Mouse (Mus musculus) midbrain, embryonic 15.5 days (tissue): ENCODE results near the gene Slf1. TPM values are rescaled to one million over a fixed set of nuclear protein-coding genes. Genes with fewer than 3 reads are reported as not detected.

Source experiments
- ATAC-seq: fragments of 200-750 bp; cut with Nextera tagmentation; replicated peaks from 2 replicates; pipeline ENCODE4 v1.8.0; 2017; ENCODE audit warnings: moderate TSS enrichment
- H3K27ac ChIP-seq: fragments of 300-500 bp; sonication (generic); 2 replicates; pipeline ENCODE4 v1.5.1; 2015; ENCODE audit warnings: mild to moderate bottlenecking, inconsistent platforms
- H3K27me3 ChIP-seq: fragments of 300-500 bp; sonication (generic); replicated peaks from 2 replicates; pipeline ENCODE4 v1.6.1; 2015; ENCODE audit warnings: inconsistent platforms
- H3K36me3 ChIP-seq: fragments of 300-500 bp; sonication (generic); replicated peaks from 2 replicates; pipeline ENCODE4 v1.6.1; 2015; ENCODE audit warnings: inconsistent platforms
- H3K4me1 ChIP-seq: fragments of 300-500 bp; sonication (generic); 2 replicates; pipeline ENCODE4 v1.6.1; 2015; ENCODE audit warnings: inconsistent platforms
- H3K4me2 ChIP-seq: fragments of 300-500 bp; sonication (generic); 2 replicates; pipeline ENCODE4 v1.6.1; 2015; ENCODE audit warnings: inconsistent platforms, mild to moderate bottlenecking, moderate library complexity
- H3K4me3 ChIP-seq: fragments of 300-500 bp; sonication (generic); 2 replicates; pipeline ENCODE4 v1.5.1; 2015; ENCODE audit warnings: mild to moderate bottlenecking, inconsistent platforms
- H3K9ac ChIP-seq: fragments of 300-500 bp; sonication (generic); 2 replicates; pipeline ENCODE4 v1.6.1; 2015; ENCODE audit warnings: mild to moderate bottlenecking, inconsistent platforms
- H3K9me3 ChIP-seq: fragments of 300-500 bp; sonication (generic); 2 replicates; pipeline ENCODE4 v1.6.1; 2016; ENCODE audit warnings: inconsistent platforms
- WGBS: fragments of 180-500 bp; shearing (Covaris S2); methylation state at CpG from one replicate; pipeline ENCODE4 v1.1.7; 2015; ENCODE audit warnings: mixed read lengths; 5-methylcytosine and 5-hydroxymethylcytosine counted together
- polyA plus RNA-seq: library from polyadenylated mRNA; unstranded; fragments of >200 nt; fragmentation: Nextera tagmentation; extraction: Ambion mirVana; gene quantifications from 2 replicates; pipeline ENCODE4 v1.2.1, GENCODE M21; 2015

The Slf1 gene
- polyA plus RNA-seq, 1 experiment from 2014 or later: 29.3 TPM

DNA sequence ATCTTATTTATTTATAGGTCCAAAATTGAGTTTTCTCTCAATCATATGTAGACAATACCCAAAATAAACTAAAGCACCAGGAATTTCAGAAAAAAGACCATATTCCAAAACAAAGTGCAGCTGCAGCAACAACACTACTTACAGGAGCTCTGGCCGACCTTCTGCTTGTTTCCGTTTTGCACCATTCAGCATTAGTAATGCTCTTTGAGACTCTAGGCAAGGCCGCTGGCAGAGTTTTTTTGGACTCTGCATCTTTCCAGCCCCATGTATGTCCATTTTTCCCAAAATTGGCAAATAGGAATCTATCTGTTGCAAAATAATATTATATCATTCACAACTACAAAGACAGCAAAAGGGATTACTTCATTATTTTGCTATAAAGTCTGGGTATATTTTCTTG, 85.5 kb downstream of the Slf1 start:
- no peaks in the 10 kb centered on the region for H3K9me3 ChIP-seq
- H3K36me3 ChIP-seq: no peaks in the 10 kb centered on the region
- no peak overlapping the region for H3K4me2 ChIP-seq
- no peak overlapping the region for H3K9ac ChIP-seq
- 77% methylated on average over 3 of the region's 3 CpGs for WGBS
- no peak for ATAC-seq
- no peaks in the 10 kb centered on the region for H3K27me3 ChIP-seq
- no peak overlapping the region for H3K27ac ChIP-seq
- peaks cover 3% of the 10 kb centered on the region; the same call in 1 of the 2 replicates for H3K4me1 ChIP-seq
- H3K4me3 ChIP-seq: no peak overlapping the region

GRCm38 (mm10) chr13:77048461-77048860, 86.8 kb downstream of the Slf1 start:
- WGBS: 78% methylated on average over 1 of the region's 1 CpGs
- Histone ChIP-seq H3K9me3 (no peaks in the 10 kb centered on the region), H3K9ac (no peak overlapping the region), H3K4me3 (no peak overlapping the region), H3K36me3 (no peaks in the 10 kb centered on the region), H3K27ac (no peak overlapping the region), H3K27me3 (no peaks in the 10 kb centered on the region), H3K4me2 (no peak overlapping the region), H3K4me1 (peaks cover 3% of the 10 kb centered on the region; the same call in 1 of the 2 replicates)
- no peak for ATAC-seq

- Histone ChIP-seq H3K4me2 (no peak overlapping the region), H3K27ac (0 out of 2 replicates have a peak overlapping the region, but pooled peaks have one; percentile 29), H3K9me3 (no peaks in the 10 kb centered on the region), H3K9ac (no peak overlapping the region), H3K27me3 (no peaks in the 10 kb centered on the region), H3K4me3 (no peak overlapping the region), H3K36me3 (no peaks in the 10 kb centered on the region), H3K4me1 (peaks cover 3% of the 10 kb centered on the region; the same call in 1 of the 2 replicates)
- ATAC-seq: peak; percentile 68
- WGBS: 45% methylated on average over 6 of the region's 6 CpGs
These were observed 87.9 kb downstream of the Slf1 start for GRCm38 (mm10) chr13:77047179-77047931.

DNA sequence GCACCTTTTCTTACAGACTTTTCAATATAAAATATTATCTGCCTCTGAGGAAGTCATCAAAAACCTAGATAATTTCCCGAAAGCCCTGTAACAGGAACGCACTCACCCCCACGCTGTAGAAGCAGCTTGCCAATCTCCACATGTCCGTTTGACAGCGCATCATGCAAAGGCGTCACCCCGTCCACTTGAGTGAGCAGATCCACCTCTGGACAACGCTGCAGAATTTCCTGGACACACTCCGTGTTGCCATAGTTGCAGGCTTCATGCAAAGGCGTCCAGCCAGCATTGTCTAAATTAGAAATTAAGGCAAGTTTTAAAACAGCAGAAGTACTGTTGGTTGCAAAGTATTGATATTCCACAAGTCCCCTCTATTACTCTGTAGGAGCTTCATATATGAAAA, 88.9 kb downstream of the Slf1 start:
- no peak overlapping the region for H3K9ac ChIP-seq
- H3K4me1 ChIP-seq: peaks cover 3% of the 10 kb centered on the region; the same call in 1 of the 2 replicates
- H3K9me3 ChIP-seq: no peaks in the 10 kb centered on the region
- H3K27me3 ChIP-seq: no peaks in the 10 kb centered on the region
- WGBS: 52% methylated on average over 10 of the region's 10 CpGs
- no peaks in the 10 kb centered on the region for H3K36me3 ChIP-seq
- H3K4me3 ChIP-seq: peak overlapping the region; percentile 9; the same call in 1 of the 2 replicates
- no peak overlapping the region; the same call in 1 of the 2 replicates for H3K27ac ChIP-seq
- H3K4me2 ChIP-seq: peak overlapping the region; percentile 16; the same call in 1 of the 2 replicates
- peak; percentile 74 for ATAC-seq

DNA sequence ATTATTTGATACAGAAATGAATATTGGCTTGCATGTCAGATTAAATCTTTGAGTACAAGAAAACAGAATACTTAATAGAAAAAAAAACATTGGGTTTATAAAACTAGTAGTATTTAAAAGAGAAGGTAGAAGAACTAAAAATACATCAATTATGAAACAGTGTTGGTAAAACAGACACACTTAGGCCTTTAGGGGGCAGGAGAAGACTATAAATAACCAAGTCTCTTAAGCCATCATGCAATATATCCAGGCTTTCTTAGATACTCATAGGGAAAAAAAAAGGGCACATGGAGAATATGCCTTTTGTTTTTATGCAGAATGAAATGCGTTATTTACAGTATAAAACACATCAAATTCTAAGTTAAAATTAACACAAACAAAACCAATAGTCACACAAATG, 89.9 kb downstream of the Slf1 start:
- 70% methylated on average over 1 of the region's 1 CpGs for WGBS
- H3K27ac ChIP-seq: no peak overlapping the region
- no peaks in the 10 kb centered on the region for H3K36me3 ChIP-seq
- H3K9me3 ChIP-seq: no peaks in the 10 kb centered on the region
- H3K4me2 ChIP-seq: no peak overlapping the region
- no peak overlapping the region for H3K4me3 ChIP-seq
- peak; percentile 71; the same call in 1 of the 2 replicates for ATAC-seq
- no peak overlapping the region for H3K9ac ChIP-seq
- H3K27me3 ChIP-seq: no peaks in the 10 kb centered on the region
- peaks cover 3% of the 10 kb centered on the region; the same call in 1 of the 2 replicates for H3K4me1 ChIP-seq

DNA sequence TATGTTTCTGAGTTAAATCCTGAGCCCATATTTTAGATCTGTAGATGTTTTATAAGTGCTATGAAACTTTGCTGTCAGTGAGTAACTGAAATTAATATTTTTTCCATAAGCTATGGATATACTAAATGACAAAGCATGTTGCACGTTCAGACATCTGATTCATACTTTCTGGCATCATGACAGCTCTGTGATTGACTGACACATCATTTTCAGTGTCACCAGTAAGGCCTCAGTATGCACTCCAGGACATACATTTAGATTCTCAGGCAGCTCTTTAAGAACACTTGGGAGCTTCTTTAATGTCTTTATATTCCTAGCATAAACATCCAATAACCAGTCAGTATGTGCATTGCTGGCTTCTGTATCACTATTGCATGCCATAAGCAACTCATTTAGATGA, 91.9 kb downstream of the Slf1 start:
- no peak for ATAC-seq
- Histone ChIP-seq H3K4me3 (no peak overlapping the region), H3K9ac (no peak overlapping the region), H3K27me3 (no peaks in the 10 kb centered on the region), H3K9me3 (no peaks in the 10 kb centered on the region), H3K4me2 (no peak overlapping the region), H3K27ac (no peak overlapping the region), H3K4me1 (peaks cover 3% of the 10 kb centered on the region; the same call in 1 of the 2 replicates), H3K36me3 (no peaks in the 10 kb centered on the region)
- WGBS: 80% methylated on average over 1 of the region's 1 CpGs

DNA sequence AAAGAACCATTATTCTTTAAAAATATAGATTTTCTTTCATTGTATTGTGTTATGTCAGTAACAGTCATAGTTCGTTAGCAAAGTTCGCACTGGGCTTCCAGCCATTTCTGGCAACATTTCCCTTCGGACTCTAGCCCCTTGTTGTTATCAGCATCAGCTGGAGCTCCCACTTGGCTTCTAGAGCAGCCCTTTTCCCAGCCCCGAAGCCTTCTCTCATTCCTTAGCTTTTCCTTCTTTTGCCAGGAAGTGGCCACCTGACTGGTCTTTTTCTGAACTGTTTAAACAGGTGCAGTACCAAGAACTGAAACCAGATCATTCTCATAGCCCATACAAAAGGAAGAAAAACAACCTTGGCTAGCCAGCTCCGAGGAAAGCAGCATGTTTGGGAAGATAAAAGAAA, 105.7 kb downstream of the Slf1 start:
- ATAC-seq: no peak
- no peaks in the 10 kb centered on the region for H3K9me3 ChIP-seq
- no peaks in the 10 kb centered on the region for H3K36me3 ChIP-seq
- no peak overlapping the region for H3K9ac ChIP-seq
- H3K4me3 ChIP-seq: no peak overlapping the region
- no peaks in the 10 kb centered on the region for H3K27me3 ChIP-seq
- no peak overlapping the region for H3K27ac ChIP-seq
- H3K4me2 ChIP-seq: no peak overlapping the region
- H3K4me1 ChIP-seq: no peaks in the 10 kb centered on the region; the same call in 1 of the 2 replicates
- 70% methylated on average over 5 of the region's 5 CpGs for WGBS

DNA sequence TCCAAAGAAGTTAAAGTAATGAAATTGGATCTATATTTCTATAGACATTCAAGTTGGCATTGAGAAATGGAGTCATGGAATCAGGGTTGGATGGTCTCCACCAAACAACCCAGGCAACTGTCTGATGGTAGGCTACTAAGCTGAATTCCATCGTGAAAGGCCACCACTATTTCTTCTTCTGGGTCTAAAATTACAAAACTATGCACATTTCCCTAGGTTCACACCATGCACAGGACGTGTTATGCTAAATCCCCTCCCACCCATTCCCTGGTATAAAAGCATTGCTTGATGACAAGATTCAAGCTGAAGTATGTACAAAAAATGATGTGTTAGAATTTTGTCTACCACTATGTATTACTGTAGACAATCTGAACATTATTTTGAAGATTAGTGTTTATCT, 116.4 kb downstream of the Slf1 start:
- no peak overlapping the region for H3K27ac ChIP-seq
- no peaks in the 10 kb centered on the region for H3K36me3 ChIP-seq
- H3K4me3 ChIP-seq: no peak overlapping the region
- H3K9ac ChIP-seq: no peak overlapping the region
- H3K4me1 ChIP-seq: no peaks in the 10 kb centered on the region
- no peaks in the 10 kb centered on the region for H3K9me3 ChIP-seq
- WGBS: 92% methylated on average over 2 of the region's 2 CpGs
- H3K4me2 ChIP-seq: no peak overlapping the region
- H3K27me3 ChIP-seq: no peaks in the 10 kb centered on the region
- ATAC-seq: no peak

DNA sequence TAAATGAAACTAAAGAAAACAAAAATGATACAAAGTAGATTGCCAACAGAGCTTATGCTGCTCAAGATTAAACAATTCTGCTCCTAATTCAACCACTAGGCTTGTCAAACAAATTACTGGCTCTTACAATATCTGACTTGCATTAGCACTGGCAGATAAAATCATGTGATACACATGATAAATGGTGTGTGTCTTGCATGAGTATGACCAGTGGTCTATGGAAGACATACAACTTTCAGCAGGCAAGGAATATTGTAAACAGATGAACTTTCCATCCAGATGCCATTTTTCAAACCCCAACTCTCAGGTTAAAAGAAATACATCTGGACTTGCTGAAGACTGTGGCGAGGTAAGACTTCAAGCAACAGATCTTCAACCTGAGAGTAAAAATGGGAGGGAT, 131.6 kb downstream of the Slf1 start:
- ATAC-seq: no peak
- Histone ChIP-seq H3K4me2 (no peak overlapping the region), H3K27ac (no peak overlapping the region), H3K4me3 (no peak overlapping the region), H3K9me3 (no peaks in the 10 kb centered on the region), H3K36me3 (no peaks in the 10 kb centered on the region), H3K4me1 (no peaks in the 10 kb centered on the region), H3K9ac (no peak overlapping the region), H3K27me3 (no peaks in the 10 kb centered on the region)
- WGBS: 96% methylated on average over 1 of the region's 1 CpGs

- no peaks in the 10 kb centered on the region for H3K27me3 ChIP-seq
- no peak overlapping the region for H3K27ac ChIP-seq
- no peaks in the 10 kb centered on the region for H3K36me3 ChIP-seq
- H3K4me2 ChIP-seq: no peak overlapping the region
- no peak overlapping the region for H3K4me3 ChIP-seq
- no peak overlapping the region for H3K9ac ChIP-seq
- no peaks in the 10 kb centered on the region for H3K9me3 ChIP-seq
- no peak for ATAC-seq
- 44% methylated on average over 3 of the region's 3 CpGs for WGBS
- no peaks in the 10 kb centered on the region for H3K4me1 ChIP-seq
These were observed 132.6 kb downstream of the Slf1 start for GRCm38 (mm10) chr13:77002628-77003027.

Other genes with a start within 250 kb of the Slf1 start
- 10.9 and 13.4 TPM in 2 replicates for gene 2210408I21Rik, start 67 bp upstream of the Slf1 start, polyA plus RNA-seq